Mouse (Mus musculus) gonadal fat pad, adult 2 months (tissue): ENCODE data around the gene Zfp366. TPM values are rescaled to one million over a fixed set of nuclear protein-coding genes. Genes with fewer than 3 reads are reported as not detected.

Source experiments
- DNase-seq: peaks from one replicate; pipeline ENCODE4 v3.0.0-alpha.2; 2012; ENCODE audit warnings: low read depth
- polyA plus RNA-seq: library from polyadenylated mRNA; depleted of rRNA; stranded (reverse); fragments of >200 nt; gene quantifications from 2 replicates; pipeline ENCODE4 v1.2.3, GENCODE M21; 2012

Zfp366 gene
- polyA plus RNA-seq, 1 experiment, result 3.0 TPM

- DNase-seq, result no peak
Measured at GRCm38 (mm10) chr13:99226809-99227208, 42.2 kb downstream of the Zfp366 start.

GRCm38 (mm10) chr13:99227456-99228250 is 43.0 kb downstream of the Zfp366 start:
- DNase-seq, result no peak

GRCm38 (mm10) chr13:99228821-99229570 is 44.4 kb downstream of the Zfp366 start:
- no peak for DNase-seq

GRCm38 (mm10) chr13:99229641-99230494 is 45.2 kb downstream of the Zfp366 start:
- no peak for DNase-seq

- DNase-seq, result no peak
Measured at GRCm38 (mm10) chr13:99230495-99230868, 45.9 kb downstream of the Zfp366 start.

DNA sequence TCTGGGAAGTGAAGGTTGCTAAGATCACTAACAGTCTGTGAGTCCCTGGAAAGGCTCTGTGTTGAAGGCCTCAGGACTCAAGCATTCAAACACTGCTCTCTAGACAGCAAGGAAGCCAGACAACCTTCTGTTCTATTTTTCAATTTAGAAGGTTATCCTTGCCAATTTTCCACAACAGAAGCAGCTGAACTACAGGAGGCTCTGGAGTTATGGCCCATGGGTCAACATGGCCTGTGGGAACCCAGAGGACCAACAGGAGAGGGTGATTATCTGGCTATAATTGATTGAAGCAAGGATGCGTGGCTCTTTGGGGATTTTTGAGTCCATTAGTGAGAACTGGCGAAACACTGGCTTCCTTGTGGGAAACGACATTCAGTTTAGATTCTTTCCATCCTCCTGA is 48.7 kb downstream of the Zfp366 start:
- DNase-seq, result no peak

- DNase-seq, result no peak
Measured at GRCm38 (mm10) chr13:99233956-99234355, 49.3 kb downstream of the Zfp366 start.

- DNase-seq, result no peak
Measured at GRCm38 (mm10) chr13:99235428-99236210, 51.0 kb downstream of the Zfp366 start.

GRCm38 (mm10) chr13:99236222-99236621 is 51.6 kb downstream of the Zfp366 start:
- DNase-seq, result no peak

- no peak for DNase-seq
Measured at GRCm38 (mm10) chr13:99237122-99237521, 52.5 kb downstream of the Zfp366 start.

DNA sequence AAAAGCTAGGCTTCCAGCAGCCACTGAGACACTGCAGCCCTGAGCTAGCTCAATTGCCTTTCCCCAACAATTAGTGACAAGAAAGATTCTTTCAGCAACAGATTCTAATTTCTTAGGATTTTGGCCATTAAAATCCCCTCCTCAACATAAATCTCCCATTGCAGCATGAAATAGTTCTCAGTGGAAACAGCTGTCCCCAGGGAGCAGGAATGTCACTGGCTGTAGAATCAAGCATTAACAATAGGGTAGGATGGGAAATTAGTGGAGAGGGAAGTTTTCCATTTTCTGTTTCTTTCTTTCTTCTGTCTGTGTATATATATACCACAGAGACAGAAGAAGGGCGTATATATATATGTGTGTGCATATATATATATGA is 53.2 kb downstream of the Zfp366 start:
- no peak for DNase-seq

- DNase-seq, result no peak
Measured at GRCm38 (mm10) chr13:99238217-99239160, 53.9 kb downstream of the Zfp366 start.

- no peak for DNase-seq
Measured at GRCm38 (mm10) chr13:99239161-99239530, 54.5 kb downstream of the Zfp366 start.

- no peak for DNase-seq
Measured at GRCm38 (mm10) chr13:99239741-99240140, 55.1 kb downstream of the Zfp366 start.

DNA sequence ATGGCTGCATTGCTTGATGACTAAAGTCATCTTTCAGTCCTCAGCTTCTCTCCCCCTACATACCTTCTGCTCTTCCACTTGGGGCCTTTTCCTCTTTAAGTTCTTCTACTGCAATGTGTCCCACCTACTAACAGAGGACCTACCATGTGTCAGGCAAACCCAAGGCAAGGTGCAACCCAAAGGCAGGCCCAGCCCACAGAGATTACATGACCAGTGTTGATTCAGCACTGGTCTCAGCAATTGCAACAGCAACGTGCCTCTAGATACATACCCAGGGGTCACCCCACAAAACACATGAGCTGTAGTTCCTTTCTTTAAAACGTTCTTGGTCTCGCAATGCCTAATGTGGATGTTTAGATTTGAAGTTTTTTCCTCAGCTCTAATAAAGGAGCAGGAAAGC is 57.4 kb downstream of the Zfp366 start:
- DNase-seq, result no peak

GRCm38 (mm10) chr13:99242895-99243294 is 58.3 kb downstream of the Zfp366 start:
- DNase-seq, result no peak

DNA sequence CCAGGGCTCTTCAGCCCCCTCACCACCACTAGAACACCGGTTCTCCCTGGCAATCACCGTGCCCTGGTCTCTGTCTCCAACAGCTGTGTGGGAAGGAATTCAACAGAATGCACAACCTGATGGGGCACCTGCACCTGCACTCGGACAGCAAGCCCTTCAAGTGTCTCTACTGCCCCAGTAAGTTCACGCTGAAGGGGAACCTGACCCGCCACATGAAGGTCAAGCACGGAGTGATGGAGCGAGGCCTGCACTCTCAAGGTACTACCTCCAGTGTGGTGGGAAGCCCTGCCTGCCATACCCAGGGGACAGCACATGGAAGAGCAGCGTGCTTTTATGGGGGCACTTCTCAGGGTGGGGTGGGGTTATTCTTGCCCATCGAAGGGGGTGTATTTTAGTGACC is 59.2 kb downstream of the Zfp366 start:
- DNase-seq, result no peak

DNA sequence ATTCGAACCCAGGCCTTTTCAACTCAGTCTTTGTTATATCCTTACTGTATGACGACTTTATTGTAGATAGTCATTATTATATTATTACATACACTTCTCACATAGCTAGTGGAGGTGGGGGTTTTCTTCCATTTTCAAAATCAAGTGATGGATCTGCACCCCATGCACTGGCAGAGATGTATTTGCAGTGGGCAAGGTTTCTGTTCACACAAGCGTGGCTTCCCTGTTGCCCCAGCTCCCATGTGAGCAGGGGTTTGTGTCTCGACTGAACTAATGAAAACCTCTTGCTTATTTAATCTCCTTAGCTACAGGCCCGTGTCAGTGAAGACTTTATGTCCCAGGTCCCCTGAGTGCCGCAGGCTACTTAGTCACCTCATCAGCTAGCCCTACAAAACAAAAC is 59.8 kb downstream of the Zfp366 start:
- DNase-seq, result no peak

- DNase-seq, result no peak
Measured at GRCm38 (mm10) chr13:99244896-99245295, 60.3 kb downstream of the Zfp366 start.

- no peak for DNase-seq
Measured at GRCm38 (mm10) chr13:99245916-99246460, 61.4 kb downstream of the Zfp366 start.
